Mouse (Mus musculus): ENCODE results near the gene Zc3hav1. TPM values are rescaled to one million over a fixed set of nuclear protein-coding genes. Genes with fewer than 3 reads are reported as not detected.

The Zc3hav1 gene
- polyA plus RNA-seq, 1 experiment from 2014 or later, result 22.7 TPM

DNA sequence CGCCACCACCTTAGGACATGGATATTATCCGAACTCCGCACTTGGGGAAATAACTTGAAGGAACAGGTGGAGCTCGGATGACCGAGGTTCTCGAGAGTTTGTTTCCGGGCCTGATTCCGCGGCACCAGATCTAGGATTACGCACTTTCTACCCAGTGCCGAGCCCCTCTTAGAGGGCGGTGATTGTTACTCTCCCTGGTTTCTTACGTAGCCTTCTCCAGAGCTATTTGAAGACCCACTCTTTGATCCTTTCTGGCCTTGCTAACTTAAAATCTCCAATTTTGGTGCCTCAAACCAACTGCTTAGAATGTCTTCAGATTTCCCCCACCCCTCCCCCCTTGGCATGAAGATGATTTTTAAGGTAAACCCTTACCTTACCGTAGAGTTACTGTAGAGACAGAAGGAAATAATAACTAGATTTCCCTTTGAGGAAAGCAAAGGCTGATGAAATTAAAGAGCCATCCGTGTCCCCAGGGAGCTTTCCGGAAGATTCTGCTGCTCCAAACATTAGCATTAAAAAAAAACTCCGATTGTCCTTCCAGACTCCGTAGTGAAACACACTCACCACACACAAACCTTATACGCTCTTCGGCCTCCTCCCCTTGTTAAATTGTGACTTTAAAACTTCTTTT lies 435 bp upstream of the Zc3hav1 start:
- Histone ChIP-seq H3K27me3 (replicated peaks; ENCODE audit: control insufficient read depth, insufficient read depth, low read length) (no peaks in the 10 kb centered on the region; the same call in 1 of the 2 replicates), H3K4me3 (ENCODE audit: low read depth, low read length) (peak overlapping the region; percentile 72), H3K9ac (ENCODE audit: low read depth, low read length) (peak overlapping the region; percentile 84), H3K27ac (ENCODE audit: low read depth, low read length) (peak overlapping the region; percentile 96), H3K4me1 (replicated peaks; ENCODE audit: control insufficient read depth, insufficient read depth, low read length) (peaks cover 3% of the 10 kb centered on the region), H3K9me3 (ENCODE audit: control insufficient read depth) (no peaks in the 10 kb centered on the region), H3K4me2 (replicated peaks; ENCODE audit: low read depth) (peak overlapping the region; percentile 75), H3K36me3 (ENCODE audit: control insufficient read depth, insufficient read depth) (no peaks in the 10 kb centered on the region)
- no peak; the same call in 1 of the 2 replicates for ATAC-seq
- no peak for TF ChIP-seq CTCF (IDR thresholded peaks at IDR 0.05; ENCODE audit: low read depth)
- WGBS, result 7% methylated on average over 20 of the region's 20 CpGs

DNA sequence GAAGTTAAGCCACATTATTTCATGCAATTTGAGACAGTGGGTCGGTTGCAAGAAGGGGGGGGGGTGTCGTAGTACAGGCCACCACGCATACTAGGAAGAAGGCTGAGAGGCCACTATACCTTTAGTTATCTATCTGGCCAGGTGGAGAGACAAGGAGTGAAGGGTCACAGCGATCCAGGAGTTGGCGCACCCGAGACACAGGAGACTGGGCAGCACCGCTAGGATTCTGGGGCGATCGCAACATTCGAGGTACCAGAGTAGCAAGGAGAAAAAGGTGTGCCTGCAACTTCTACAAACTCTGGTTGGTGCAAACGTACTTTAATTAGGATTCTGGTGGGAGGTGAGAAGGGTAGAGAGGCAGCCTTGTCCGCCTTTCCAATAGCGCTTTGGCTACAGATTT lies 1.2 kb downstream of the Zc3hav1 start:
- 15% methylated on average over 13 of the region's 13 CpGs for WGBS
- no peak for ATAC-seq
- Histone ChIP-seq H3K4me1 (replicated peaks; ENCODE audit: control insufficient read depth, insufficient read depth, low read length) (peaks cover 3% of the 10 kb centered on the region), H3K27me3 (replicated peaks; ENCODE audit: control insufficient read depth, insufficient read depth, low read length) (no peaks in the 10 kb centered on the region; the same call in 1 of the 2 replicates), H3K4me3 (ENCODE audit: low read depth, low read length) (peak overlapping the region; percentile 72), H3K9ac (ENCODE audit: low read depth, low read length) (peak overlapping the region; percentile 84), H3K36me3 (ENCODE audit: control insufficient read depth, insufficient read depth) (no peaks in the 10 kb centered on the region), H3K9me3 (ENCODE audit: control insufficient read depth) (no peaks in the 10 kb centered on the region), H3K27ac (ENCODE audit: low read depth, low read length) (peak overlapping the region; percentile 96), H3K4me2 (replicated peaks; ENCODE audit: low read depth) (peak overlapping the region; percentile 75)
- TF ChIP-seq CTCF (IDR thresholded peaks at IDR 0.05; ENCODE audit: low read depth), result no peak

- Histone ChIP-seq H3K9me3 (ENCODE audit: control insufficient read depth) (no peaks in the 10 kb centered on the region), H3K4me2 (replicated peaks; ENCODE audit: low read depth) (peak overlapping the region; percentile 75), H3K4me3 (ENCODE audit: low read depth, low read length) (peak overlapping the region; percentile 72), H3K4me1 (replicated peaks; ENCODE audit: control insufficient read depth, insufficient read depth, low read length) (peaks cover 3% of the 10 kb centered on the region), H3K27me3 (replicated peaks; ENCODE audit: control insufficient read depth, insufficient read depth, low read length) (no peaks in the 10 kb centered on the region; the same call in 1 of the 2 replicates), H3K27ac (ENCODE audit: low read depth, low read length) (no peak overlapping the region; the same call in 1 of the 2 replicates), H3K36me3 (ENCODE audit: control insufficient read depth, insufficient read depth) (no peaks in the 10 kb centered on the region), H3K9ac (ENCODE audit: low read depth, low read length) (peak overlapping the region; percentile 11; the same call in 1 of the 2 replicates)
- WGBS, result 43% methylated on average over 10 of the region's 10 CpGs
- no peak for ATAC-seq
- no peak for TF ChIP-seq CTCF (IDR thresholded peaks at IDR 0.05; ENCODE audit: low read depth)
These were observed 2.0 kb downstream of the Zc3hav1 start for GRCm38 (mm10) chr6:38352451-38352850.

DNA sequence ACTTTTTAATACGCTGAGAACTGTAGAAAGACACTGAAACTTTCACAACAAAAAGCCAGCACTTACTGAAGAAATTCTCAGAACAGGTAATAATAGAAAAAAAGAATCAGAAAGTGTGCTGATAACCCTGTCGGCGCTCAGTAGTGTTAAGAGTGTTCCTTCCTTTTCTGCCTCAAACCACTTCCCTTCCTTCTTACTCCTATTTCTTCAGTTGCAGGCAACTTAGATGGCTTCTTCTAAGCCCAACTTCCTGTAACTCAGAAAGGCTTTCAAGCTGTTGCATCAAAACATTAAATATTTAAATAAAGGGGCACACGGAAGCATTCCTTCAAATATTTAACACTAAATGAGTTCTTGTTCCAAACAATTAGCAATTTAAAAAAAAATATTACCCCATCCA lies 2.5 kb downstream of the Zc3hav1 start:
- H3K36me3 ChIP-seq (ENCODE audit: control insufficient read depth, insufficient read depth), result no peaks in the 10 kb centered on the region
- no peak for TF ChIP-seq CTCF (IDR thresholded peaks at IDR 0.05; ENCODE audit: low read depth)
- peak overlapping the region; percentile 72; the same call in 1 of the 2 replicates for H3K4me3 ChIP-seq (ENCODE audit: low read depth, low read length)
- no peaks in the 10 kb centered on the region for H3K9me3 ChIP-seq (ENCODE audit: control insufficient read depth)
- 54% methylated on average over 4 of the region's 4 CpGs for WGBS
- no peaks in the 10 kb centered on the region; the same call in 1 of the 2 replicates for H3K27me3 ChIP-seq (replicated peaks; ENCODE audit: control insufficient read depth, insufficient read depth, low read length)
- H3K4me1 ChIP-seq (replicated peaks; ENCODE audit: control insufficient read depth, insufficient read depth, low read length), result peaks cover 3% of the 10 kb centered on the region
- no peak for ATAC-seq
- no peak overlapping the region for H3K9ac ChIP-seq (ENCODE audit: low read depth, low read length)
- no peak overlapping the region for H3K27ac ChIP-seq (ENCODE audit: low read depth, low read length)
- H3K4me2 ChIP-seq (replicated peaks; ENCODE audit: low read depth), result peak overlapping the region; percentile 75

- Histone ChIP-seq H3K9ac (ENCODE audit: low read depth, low read length) (no peak overlapping the region), H3K27me3 (replicated peaks; ENCODE audit: control insufficient read depth, insufficient read depth, low read length) (no peaks in the 10 kb centered on the region; the same call in 1 of the 2 replicates), H3K4me1 (replicated peaks; ENCODE audit: control insufficient read depth, insufficient read depth, low read length) (peaks cover 3% of the 10 kb centered on the region; the same call in 1 of the 2 replicates), H3K27ac (ENCODE audit: low read depth, low read length) (no peak overlapping the region), H3K4me2 (replicated peaks; ENCODE audit: low read depth) (no peak overlapping the region), H3K9me3 (ENCODE audit: control insufficient read depth) (no peaks in the 10 kb centered on the region), H3K4me3 (ENCODE audit: low read depth, low read length) (no peak overlapping the region), H3K36me3 (ENCODE audit: control insufficient read depth, insufficient read depth) (no peaks in the 10 kb centered on the region)
- TF ChIP-seq CTCF (IDR thresholded peaks at IDR 0.05; ENCODE audit: low read depth), result no peak
- 49% methylated on average over 9 of the region's 9 CpGs for WGBS
- no peak for ATAC-seq
These were observed 4.6 kb downstream of the Zc3hav1 start for GRCm38 (mm10) chr6:38349806-38350205.

GRCm38 (mm10) chr6:38348811-38349453 lies 5.5 kb downstream of the Zc3hav1 start:
- TF ChIP-seq CTCF (IDR thresholded peaks at IDR 0.05; ENCODE audit: low read depth), result no peak
- Histone ChIP-seq H3K9ac (ENCODE audit: low read depth, low read length) (no peak overlapping the region), H3K27ac (ENCODE audit: low read depth, low read length) (no peak overlapping the region), H3K4me2 (replicated peaks; ENCODE audit: low read depth) (no peak overlapping the region), H3K36me3 (ENCODE audit: control insufficient read depth, insufficient read depth) (no peaks in the 10 kb centered on the region), H3K4me3 (ENCODE audit: low read depth, low read length) (no peak overlapping the region), H3K27me3 (replicated peaks; ENCODE audit: control insufficient read depth, insufficient read depth, low read length) (no peaks in the 10 kb centered on the region; the same call in 1 of the 2 replicates), H3K4me1 (replicated peaks; ENCODE audit: control insufficient read depth, insufficient read depth, low read length) (peaks cover 3% of the 10 kb centered on the region; the same call in 1 of the 2 replicates), H3K9me3 (ENCODE audit: control insufficient read depth) (no peaks in the 10 kb centered on the region)
- no peak for ATAC-seq
- WGBS, result 77% methylated on average over 6 of the region's 6 CpGs
